Mouse (Mus musculus) stomach, postnatal 0 days (tissue): ENCODE measurements at regions not wholly inside any gene's neighbourhood (a gene's known extent, or its start where the extent isn't known, plus 50 kb on each side); places are given as distances from the start of the nearest gene placed in this dataset.

Experiments used
- ATAC-seq: fragments of 200-750 bp; cut with Nextera tagmentation; 2 replicates; pipeline ENCODE4 v1.8.0; 2017; ENCODE audit not compliant: low FRiP score, low TSS enrichment
- DNase-seq: peaks from one replicate; pipeline ENCODE4 v3.0.0-alpha.2; 2016; ENCODE audit warnings: low spot score
- H3K27ac ChIP-seq: fragments of 300-500 bp; sonication (generic); replicated peaks from 2 replicates; pipeline ENCODE4 v1.5.1; 2014; ENCODE audit warnings: mild to moderate bottlenecking, control low read depth
- H3K27me3 ChIP-seq: fragments of 300-500 bp; sonication (generic); 2 replicates; pipeline ENCODE4 v1.6.1; 2014; ENCODE audit warnings: low read length; ENCODE audit not compliant: control insufficient read depth, insufficient read depth
- H3K36me3 ChIP-seq: fragments of 300-500 bp; sonication (generic); 2 replicates; pipeline ENCODE4 v1.6.1; 2014; ENCODE audit warnings: low read length, mixed read lengths; ENCODE audit not compliant: control insufficient read depth, insufficient read depth
- H3K4me1 ChIP-seq: fragments of 300-500 bp; sonication (generic); replicated peaks from 2 replicates; pipeline ENCODE4 v1.6.1; 2014; ENCODE audit warnings: antibody characterized with exemption; ENCODE audit not compliant: control insufficient read depth, insufficient read depth
- H3K4me2 ChIP-seq: fragments of 300-500 bp; sonication (generic); replicated peaks from 2 replicates; pipeline ENCODE4 v1.6.1; 2014; ENCODE audit warnings: low read depth, mild to moderate bottlenecking, control low read depth, moderate library complexity
- H3K4me3 ChIP-seq: fragments of 300-500 bp; sonication (generic); 2 replicates; pipeline ENCODE4 v1.5.1; 2014; ENCODE audit warnings: low read depth, low read length, control low read depth
- H3K9ac ChIP-seq: fragments of 300-500 bp; sonication (generic); 2 replicates; pipeline ENCODE4 v1.6.1; 2014; ENCODE audit warnings: mild to moderate bottlenecking, low read length, control low read depth, mixed read lengths
- H3K9me3 ChIP-seq: fragments of 300-500 bp; sonication (generic); 2 replicates; pipeline ENCODE4 v1.6.1; 2016; ENCODE audit warnings: low read length; ENCODE audit not compliant: control insufficient read depth
- CTCF ChIP-seq: IDR thresholded peaks from 2 replicates; pipeline ENCODE4 v1.5.1; 2016; ENCODE audit warnings: antibody characterized with exemption, low read depth, mild to moderate bottlenecking, moderate library complexity
- EP300 ChIP-seq: optimal IDR thresholded peaks from 2 replicates; pipeline ENCODE3; 2016; ENCODE audit warnings: antibody characterized with exemption
- WGBS: fragments of 180-500 bp; shearing (Covaris S2); extraction: QIAGEN DNeasy Blood & Tissue Kit; methylation state at CpG from one replicate; pipeline ENCODE4 v1.1.7; 2014; 5-methylcytosine and 5-hydroxymethylcytosine counted together

GRCm38 (mm10) chr14:80172799-80173484 lies 189.1 kb downstream of the Olfm4 start:
- WGBS = 45% methylated on average over 4 of the region's 4 CpGs
- Histone ChIP-seq H3K4me3 (no peak overlapping the region), H3K9me3 (no peaks in the 10 kb centered on the region), H3K27me3 (no peaks in the 10 kb centered on the region), H3K4me2 (no peak overlapping the region), H3K36me3 (no peaks in the 10 kb centered on the region), H3K9ac (no peak overlapping the region), H3K27ac (no peak overlapping the region), H3K4me1 (no peaks in the 10 kb centered on the region)
- ATAC-seq (no peak), DNase-seq (no peak)
- TF ChIP-seq EP300 (no peak), CTCF (no peak)

DNA sequence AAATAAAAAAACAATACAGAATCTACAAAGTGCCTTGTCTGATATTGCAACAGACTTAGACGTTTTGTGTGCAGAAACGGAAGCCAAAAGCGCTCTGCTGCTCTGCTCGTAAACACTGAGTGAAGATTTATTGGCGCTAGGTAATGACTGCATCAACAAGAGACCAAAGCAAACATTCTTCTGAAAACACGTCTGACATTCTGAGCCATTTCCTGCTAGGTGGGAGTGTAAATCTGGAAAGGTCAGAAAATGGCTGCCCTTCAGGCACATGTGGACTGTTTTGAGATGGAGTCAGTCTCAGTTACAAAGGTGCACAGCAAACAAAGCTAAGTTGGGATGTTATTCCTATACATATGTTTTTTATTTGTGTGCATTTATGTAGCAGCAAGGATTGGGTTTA lies 192.6 kb downstream of the Olfm4 start:
- TF ChIP-seq CTCF = no peak
- no peak for TF ChIP-seq EP300
- Histone ChIP-seq H3K27me3 (no peaks in the 10 kb centered on the region), H3K9ac (no peak overlapping the region), H3K4me3 (no peak overlapping the region), H3K4me1 (no peaks in the 10 kb centered on the region), H3K27ac (no peak overlapping the region), H3K36me3 (no peaks in the 10 kb centered on the region), H3K4me2 (no peak overlapping the region), H3K9me3 (no peaks in the 10 kb centered on the region)
- no peak for DNase-seq
- 18% methylated on average over 6 of the region's 6 CpGs for WGBS
- ATAC-seq = no peak

- no peak overlapping the region for H3K27ac ChIP-seq
- DNase-seq (no peak), ATAC-seq (no peak)
- TF ChIP-seq EP300 (no peak), CTCF (no peak)
- no peaks in the 10 kb centered on the region for H3K27me3 ChIP-seq
- no peak overlapping the region for H3K4me2 ChIP-seq
- no peaks in the 10 kb centered on the region for H3K36me3 ChIP-seq
- no peaks in the 10 kb centered on the region for H3K4me1 ChIP-seq
- WGBS = 33% methylated on average over 2 of the region's 2 CpGs
- no peaks in the 10 kb centered on the region for H3K9me3 ChIP-seq
- H3K4me3 ChIP-seq = no peak overlapping the region
- H3K9ac ChIP-seq = no peak overlapping the region
Measured at GRCm38 (mm10) chr14:80195041-80195440, 211.2 kb downstream of the Olfm4 start.

DNA sequence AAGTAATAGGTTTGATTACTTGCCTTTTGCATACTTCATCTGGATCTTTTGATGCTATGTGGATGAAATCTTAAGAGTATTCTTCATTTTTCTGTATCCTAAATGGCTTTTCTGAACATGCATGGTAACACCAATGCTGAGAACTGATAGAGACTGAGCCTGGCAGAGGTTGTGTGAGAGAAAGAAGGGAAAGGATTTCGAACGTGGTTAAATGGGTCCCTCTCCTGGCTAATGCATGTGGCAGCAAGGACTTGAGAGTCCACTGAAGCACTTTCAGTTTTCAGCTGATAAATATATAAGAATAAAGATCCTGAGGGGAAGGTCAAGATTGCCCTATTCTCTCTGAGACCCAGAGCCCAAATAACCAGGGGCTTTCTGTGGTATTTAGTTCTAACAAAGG lies 229.0 kb downstream of the Olfm4 start:
- H3K4me1 ChIP-seq = no peaks in the 10 kb centered on the region
- no peak overlapping the region for H3K4me2 ChIP-seq
- H3K9me3 ChIP-seq = no peaks in the 10 kb centered on the region
- no peak for TF ChIP-seq EP300
- peak; percentile 73 for TF ChIP-seq CTCF
- no peak overlapping the region for H3K27ac ChIP-seq
- no peak overlapping the region for H3K4me3 ChIP-seq
- H3K36me3 ChIP-seq = no peaks in the 10 kb centered on the region
- WGBS = 33% methylated on average over 2 of the region's 2 CpGs
- no peaks in the 10 kb centered on the region for H3K27me3 ChIP-seq
- no peak for ATAC-seq
- peak; percentile 16 for DNase-seq
- H3K9ac ChIP-seq = no peak overlapping the region

DNA sequence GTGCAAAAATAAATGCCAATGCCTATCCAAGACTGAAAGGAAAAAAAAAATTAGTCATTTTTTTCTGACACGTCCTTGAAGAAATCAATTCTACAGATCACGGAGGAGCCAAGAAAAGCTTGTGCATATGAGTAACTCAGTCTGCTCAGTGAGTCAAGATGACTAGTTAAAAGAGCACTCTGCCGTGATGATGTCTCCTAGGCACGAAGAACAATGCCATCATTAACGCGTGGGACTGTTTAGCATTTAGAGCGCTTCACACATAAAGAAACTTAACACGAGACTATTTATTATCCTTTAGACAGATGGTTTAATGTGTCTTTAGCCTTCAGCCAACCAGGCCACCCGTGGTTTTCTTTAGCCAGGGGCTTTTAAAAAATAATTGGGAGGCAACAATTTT lies 229.8 kb downstream of the Olfm4 start:
- no peak overlapping the region for H3K4me2 ChIP-seq
- no peak overlapping the region for H3K4me3 ChIP-seq
- WGBS = 66% methylated on average over 9 of the region's 9 CpGs
- no peak for TF ChIP-seq EP300
- TF ChIP-seq CTCF = no peak
- no peak for ATAC-seq
- H3K9ac ChIP-seq = no peak overlapping the region
- no peaks in the 10 kb centered on the region for H3K4me1 ChIP-seq
- no peaks in the 10 kb centered on the region for H3K9me3 ChIP-seq
- H3K36me3 ChIP-seq = no peaks in the 10 kb centered on the region
- H3K27me3 ChIP-seq = no peaks in the 10 kb centered on the region
- DNase-seq = no peak
- H3K27ac ChIP-seq = no peak overlapping the region

GRCm38 (mm10) chr14:80215960-80216552 lies 232.2 kb downstream of the Olfm4 start:
- whole genome bisulfite sequencing = 10% methylated on average over 6 of the region's 6 CpGs
- H3K4me2 ChIP-seq = no peak overlapping the region
- H3K27me3 ChIP-seq = no peaks in the 10 kb centered on the region
- no peak overlapping the region for H3K9ac ChIP-seq
- no peaks in the 10 kb centered on the region for H3K36me3 ChIP-seq
- no peak overlapping the region for H3K27ac ChIP-seq
- DNase-seq (peak; percentile 85), ATAC-seq (peak; percentile 84)
- H3K4me1 ChIP-seq = no peaks in the 10 kb centered on the region
- no peak overlapping the region for H3K4me3 ChIP-seq
- no peak for TF ChIP-seq EP300
- TF ChIP-seq CTCF = peak; percentile 96
- H3K9me3 ChIP-seq = no peaks in the 10 kb centered on the region
